Mouse (Mus musculus) adrenal gland, postnatal 0 days (tissue): ENCODE measurements around the gene Kcnh3. TPM values are rescaled to one million over a fixed set of nuclear protein-coding genes. Genes with fewer than 3 reads are reported as not detected.

ENCODE experiments used
- polyA plus RNA-seq: library from polyadenylated mRNA; unstranded; fragments of >200 nt; fragmentation: Nextera tagmentation; extraction: Ambion mirVana; gene quantifications from 2 replicates; pipeline ENCODE4 v1.2.1, GENCODE M21; 2015

Gene Kcnh3
- polyA plus RNA-seq = 0.93 and 1.0 TPM in 2 replicates

DNA sequence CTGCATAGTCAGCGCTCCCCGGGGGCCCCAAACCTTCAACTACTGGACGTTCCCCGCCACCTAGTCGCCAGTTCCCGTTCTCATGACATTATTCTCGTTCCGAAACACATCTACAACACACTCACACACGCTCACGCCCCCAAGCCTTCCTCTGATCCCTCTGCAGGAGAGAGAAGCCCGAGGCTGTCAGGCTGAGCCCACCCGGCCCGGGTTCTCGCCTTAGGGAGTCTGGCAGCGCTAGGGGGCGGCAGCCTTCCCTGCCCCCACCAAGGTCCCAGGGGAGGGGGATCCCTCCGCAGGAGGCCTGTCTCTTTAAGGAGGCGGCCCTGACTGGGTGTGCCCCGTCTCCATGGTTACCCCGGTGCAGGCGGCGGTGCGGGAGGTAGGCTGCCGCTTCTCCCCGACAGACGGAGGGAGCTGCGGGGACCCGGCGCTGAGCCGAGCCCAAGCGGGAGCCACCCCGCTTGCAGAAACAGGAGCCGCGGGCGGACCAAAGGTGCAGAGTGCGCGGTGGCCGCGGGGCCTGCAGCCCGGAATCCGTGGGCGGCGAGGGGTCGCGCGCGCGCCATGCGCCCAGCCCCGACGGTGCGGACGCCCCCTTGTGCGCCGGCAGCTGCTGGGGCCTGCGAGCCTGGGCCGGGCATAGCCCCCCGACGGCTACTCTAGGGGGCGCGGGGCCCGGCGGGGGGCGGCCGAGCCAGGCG lies at the start of gene Kcnh3:
Gene Kcnh3, plus strand, starts transcription at position 654 of the 704 bp plus-strand sequence.

DNA sequence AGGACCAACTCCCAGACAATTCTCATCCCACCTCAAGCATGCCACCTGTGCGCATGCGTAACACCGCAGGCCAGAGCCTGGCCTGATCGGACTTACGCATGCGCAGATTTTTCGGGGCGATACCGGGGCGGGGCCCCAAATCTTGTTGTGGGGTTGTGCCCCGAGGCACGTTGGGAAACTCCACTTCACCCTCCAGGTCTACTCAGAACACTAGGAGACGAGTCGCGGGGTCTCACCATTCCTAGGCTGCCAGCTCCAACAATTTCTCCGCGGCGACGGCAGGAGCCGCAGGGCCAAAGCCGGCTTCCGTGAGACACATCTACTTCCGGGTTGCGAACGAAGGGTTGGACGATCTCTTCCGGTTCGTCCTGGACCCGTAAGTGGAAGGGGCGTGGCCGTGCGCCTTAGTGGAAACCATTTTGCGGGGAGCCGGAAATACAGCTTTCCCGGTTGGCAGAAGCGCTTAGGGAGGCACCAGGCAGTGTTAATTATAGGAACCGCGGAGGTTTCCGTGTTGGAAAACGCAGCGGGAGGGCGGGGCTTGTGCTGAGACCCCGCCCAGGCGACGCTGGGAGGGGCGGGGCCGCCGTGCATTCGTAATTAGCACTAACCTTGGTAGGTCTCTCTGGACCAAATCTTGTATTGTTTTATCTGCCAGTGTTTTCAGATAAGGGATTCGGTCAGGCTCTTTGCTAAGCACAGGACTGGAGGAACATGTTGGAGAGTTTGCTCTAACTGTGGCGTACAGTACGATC lies 27.1 kb downstream of the Kcnh3 start, which contains the start of gene Mcrs1:
Gene Mcrs1, minus strand, starts transcription at position 336 of the 755 bp plus-strand sequence.

Other genes starting within 250 kb of the Kcnh3 start
- gene Tuba1c, start 195.0 kb upstream of the Kcnh3 start, polyA plus RNA-seq = 86.3 and 141 TPM in 2 replicates
- 69.2 and 285 TPM in 2 replicates for gene Prph, start 169.7 kb upstream of the Kcnh3 start, polyA plus RNA-seq
- gene Troap, start 150.3 kb upstream of the Kcnh3 start, polyA plus RNA-seq = 5.4 and 6.5 TPM in 2 replicates
- gene C1ql4, start 137.0 kb upstream of the Kcnh3 start, polyA plus RNA-seq = 0.19 and 0.26 TPM in 2 replicates
- gene Dnajc22, start 131.7 kb upstream of the Kcnh3 start, polyA plus RNA-seq = 1.2 and 2.4 TPM in 2 replicates
- gene Spats2, start 98.9 kb upstream of the Kcnh3 start, polyA plus RNA-seq = 15.4 and 21.1 TPM in 2 replicates
- gene Mcrs1, start 27.1 kb downstream of the Kcnh3 start, polyA plus RNA-seq = 84.0 and 84.4 TPM in 2 replicates
- 27.4 and 36.5 TPM in 2 replicates for gene Prpf40b, start 70.2 kb downstream of the Kcnh3 start, polyA plus RNA-seq
- 0.95 and 1.5 TPM in 2 replicates for gene Fam186b, start 71.0 kb downstream of the Kcnh3 start, polyA plus RNA-seq
- 13.8 and 15.7 TPM in 2 replicates for gene Fmnl3, start 145.6 kb downstream of the Kcnh3 start, polyA plus RNA-seq
- gene Tmbim6, start 168.0 kb downstream of the Kcnh3 start, polyA plus RNA-seq = 285 and 508 TPM in 2 replicates
- gene Nckap5l, start 232.9 kb downstream of the Kcnh3 start, polyA plus RNA-seq = 7.1 and 9.6 TPM in 2 replicates
- 6.8 and 9.1 TPM in 2 replicates for gene Bcdin3d, start 249.9 kb downstream of the Kcnh3 start, polyA plus RNA-seq